Mouse (Mus musculus): ENCODE measurements around the gene Kat7. TPM values are rescaled to one million over a fixed set of nuclear protein-coding genes. Genes with fewer than 3 reads are reported as not detected.
A peak's percentile ranks its signal among the peaks of the same experiment; 100 is the strongest.

Kat7 gene
- polyA plus RNA-seq (2012; rRNA removed), result 55.5 and 64.8 TPM in 2 replicates

DNA sequence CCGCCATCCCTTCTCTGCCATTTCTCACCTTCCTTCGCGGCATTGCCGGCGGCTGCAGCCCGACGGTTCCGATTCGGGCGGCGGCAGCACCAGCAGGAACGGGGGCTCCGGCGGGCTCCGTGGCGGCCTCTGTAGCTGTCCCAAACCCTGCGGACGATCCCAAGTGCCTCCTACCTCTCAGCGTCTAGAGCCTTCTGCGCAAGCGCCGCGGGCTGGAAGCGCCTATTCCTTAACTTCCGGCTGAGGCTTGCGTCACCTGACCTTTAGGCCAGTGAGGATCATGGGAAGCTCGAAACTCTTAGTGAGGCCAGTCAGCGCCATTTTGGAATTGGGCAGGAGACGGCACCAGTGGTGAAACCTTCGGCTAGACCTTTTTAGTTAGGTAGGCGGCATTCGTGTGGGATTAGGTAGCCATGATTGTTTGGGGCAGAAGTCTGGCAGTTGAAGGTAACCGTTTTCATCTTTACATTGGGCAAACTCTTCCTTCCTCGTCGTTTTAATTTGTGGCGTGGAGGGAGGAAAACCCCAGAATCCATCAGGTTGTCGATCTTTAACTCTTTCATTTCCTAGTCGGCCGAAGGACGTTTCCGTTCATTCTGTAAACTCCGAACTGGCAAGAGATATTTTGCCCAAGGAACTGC, at the start of gene Kat7:
Kat7 (minus strand) TSS at position 240 of the 641 bp plus-strand sequence.
- TF ChIP-seq POLR2A (IDR thresholded peaks at IDR 0.05; ENCODE audit: control insufficient read depth, extremely low read depth, insufficient read depth, low read length, poor library complexity) (peak; percentile 46; the same call in 1 of the 2 replicates), CTCF (IDR thresholded peaks at IDR 0.05; ENCODE audit: borderline replicate concordance, control insufficient read depth, extremely low read depth, insufficient read depth, low read length, poor library complexity) (no peak)
- no peaks in the 10 kb centered on the region for H3K27me3 ChIP-seq (ENCODE audit: control insufficient read depth, insufficient read depth, low read length)
- peaks cover 10% of the 10 kb centered on the region; the same call in 1 of the 2 replicates for H3K36me3 ChIP-seq (ENCODE audit: control insufficient read depth, insufficient read depth, low read length)
- peak; percentile 96 for DNase-seq
- peak within 1 kb of the TSS; percentile 90 for H3K27ac ChIP-seq (ENCODE audit: control insufficient read depth, insufficient read depth, low read length)
- H3K4me1 ChIP-seq (replicated peaks; ENCODE audit: control insufficient read depth, insufficient read depth, low read length), result peaks cover 7% of the 10 kb centered on the region
- H3K4me3 ChIP-seq (ENCODE audit: control insufficient read depth, insufficient read depth, low read length), result peak within 1 kb of the TSS; percentile 88
- WGBS, result under 1% methylated on average over 42 of the region's 42 CpGs

DNA sequence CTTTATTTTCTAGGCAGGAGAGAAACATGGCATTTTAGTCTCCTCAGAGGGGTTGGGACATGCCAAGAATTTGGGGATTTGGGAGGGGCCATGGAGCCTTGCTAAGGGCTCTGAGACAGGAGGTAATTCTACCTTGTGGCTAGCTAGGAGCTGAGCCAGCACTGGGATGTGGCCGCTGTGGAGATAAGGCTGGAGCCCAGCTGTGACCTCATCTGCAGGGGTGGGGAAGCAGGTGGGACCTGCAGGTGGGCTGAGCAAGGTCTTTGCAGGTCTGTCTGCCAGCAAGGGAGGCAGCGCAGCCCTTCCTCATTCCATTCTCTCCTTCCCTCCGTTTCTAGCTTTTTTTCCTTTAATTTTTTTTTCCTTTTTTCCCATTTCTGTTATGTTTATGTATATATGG, 48.2 kb upstream of the Kat7 start:
- Histone ChIP-seq H3K36me3 (ENCODE audit: control insufficient read depth, insufficient read depth, low read length) (no peaks in the 10 kb centered on the region), H3K4me3 (ENCODE audit: control insufficient read depth, insufficient read depth, low read length) (no peak overlapping the region), H3K27ac (ENCODE audit: control insufficient read depth, insufficient read depth, low read length) (peak overlapping the region; percentile 95), H3K27me3 (ENCODE audit: control insufficient read depth, insufficient read depth, low read length) (no peaks in the 10 kb centered on the region), H3K4me1 (replicated peaks; ENCODE audit: control insufficient read depth, insufficient read depth, low read length) (peaks cover 45% of the 10 kb centered on the region)
- DNase-seq, result peak; percentile 61
- WGBS, result 24% methylated on average over 3 of the region's 3 CpGs
- TF ChIP-seq POLR2A (IDR thresholded peaks at IDR 0.05; ENCODE audit: control insufficient read depth, extremely low read depth, insufficient read depth, low read length, poor library complexity) (no peak), CTCF (IDR thresholded peaks at IDR 0.05; ENCODE audit: borderline replicate concordance, control insufficient read depth, extremely low read depth, insufficient read depth, low read length, poor library complexity) (no peak)

DNA sequence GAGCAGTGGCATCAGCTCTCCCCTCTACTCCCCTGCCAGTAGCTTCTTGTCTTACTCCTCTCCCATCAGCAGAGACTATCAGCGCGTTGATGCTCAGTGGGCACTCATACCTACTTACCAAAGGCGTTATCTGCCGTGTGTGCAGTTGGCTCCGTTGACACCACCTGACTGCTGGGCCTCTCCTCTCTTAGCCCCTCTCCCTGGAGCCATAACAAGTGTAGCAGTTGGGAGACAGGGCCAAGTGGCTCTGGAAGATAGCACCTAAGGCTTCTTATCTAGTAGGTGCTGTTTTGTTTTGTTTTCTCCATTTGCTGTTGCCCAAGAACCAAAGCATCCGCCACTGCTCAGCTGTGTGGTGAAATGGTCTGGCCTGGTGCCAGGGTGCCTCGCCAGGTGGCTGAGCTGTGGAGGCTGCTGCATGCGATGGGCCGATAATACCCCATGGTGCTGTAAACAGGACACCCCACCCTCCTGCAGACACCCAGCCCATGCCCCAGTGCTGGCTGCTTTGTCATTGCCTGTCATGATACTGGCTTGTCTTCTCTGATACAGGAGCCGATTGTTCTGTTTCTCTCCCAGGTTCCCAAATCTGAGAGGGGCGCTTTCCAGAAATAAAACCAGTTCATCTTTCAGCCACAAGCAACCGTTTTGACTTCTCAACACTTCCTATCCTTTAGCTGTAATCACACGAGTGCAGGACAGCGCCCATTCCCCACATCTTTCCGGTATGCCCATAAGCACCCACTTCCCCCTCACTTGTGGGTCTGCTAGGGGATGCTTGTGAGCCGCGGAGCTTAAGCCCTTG, 46.6 kb upstream of the Kat7 start:
- no peaks in the 10 kb centered on the region for H3K27me3 ChIP-seq (ENCODE audit: control insufficient read depth, insufficient read depth, low read length)
- H3K4me1 ChIP-seq (replicated peaks; ENCODE audit: control insufficient read depth, insufficient read depth, low read length), result peaks cover 55% of the 10 kb centered on the region
- WGBS, result 7% methylated on average over 17 of the region's 17 CpGs
- H3K36me3 ChIP-seq (ENCODE audit: control insufficient read depth, insufficient read depth, low read length), result no peaks in the 10 kb centered on the region; the same call in 1 of the 2 replicates
- peak overlapping the region; percentile 51 for H3K4me3 ChIP-seq (ENCODE audit: control insufficient read depth, insufficient read depth, low read length)
- peak; percentile 90 for DNase-seq
- TF ChIP-seq CTCF (IDR thresholded peaks at IDR 0.05; ENCODE audit: borderline replicate concordance, control insufficient read depth, extremely low read depth, insufficient read depth, low read length, poor library complexity) (no peak), POLR2A (IDR thresholded peaks at IDR 0.05; ENCODE audit: control insufficient read depth, extremely low read depth, insufficient read depth, low read length, poor library complexity) (no peak)
- H3K27ac ChIP-seq (ENCODE audit: control insufficient read depth, insufficient read depth, low read length), result peak overlapping the region; percentile 95

DNA sequence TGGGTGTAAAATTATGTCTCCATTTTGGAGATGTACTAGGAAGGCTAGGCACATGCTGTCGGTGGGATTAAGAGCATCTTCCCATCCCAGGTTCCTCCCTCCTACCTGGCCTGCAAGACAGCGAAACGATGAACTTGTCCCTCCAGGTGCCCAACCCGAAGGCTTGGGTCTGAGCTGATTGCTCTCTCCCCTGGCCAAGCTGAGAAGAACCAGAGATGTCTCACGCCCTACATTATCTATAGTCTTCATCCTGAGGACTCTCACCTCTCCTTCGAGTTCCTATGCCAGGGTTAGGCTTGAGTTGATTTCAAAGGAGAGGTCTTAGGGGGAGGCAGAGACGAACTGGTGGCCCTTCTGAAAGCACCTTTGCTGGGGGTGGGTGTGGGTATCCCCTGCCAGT, 46.0 kb upstream of the Kat7 start:
- WGBS, result 54% methylated on average over 7 of the region's 7 CpGs
- Histone ChIP-seq H3K4me3 (ENCODE audit: control insufficient read depth, insufficient read depth, low read length) (peak overlapping the region; percentile 51), H3K36me3 (ENCODE audit: control insufficient read depth, insufficient read depth, low read length) (no peaks in the 10 kb centered on the region; the same call in 1 of the 2 replicates), H3K27me3 (ENCODE audit: control insufficient read depth, insufficient read depth, low read length) (no peaks in the 10 kb centered on the region), H3K27ac (ENCODE audit: control insufficient read depth, insufficient read depth, low read length) (peak overlapping the region; percentile 95), H3K4me1 (replicated peaks; ENCODE audit: control insufficient read depth, insufficient read depth, low read length) (peaks cover 59% of the 10 kb centered on the region)
- TF ChIP-seq CTCF (IDR thresholded peaks at IDR 0.05; ENCODE audit: borderline replicate concordance, control insufficient read depth, extremely low read depth, insufficient read depth, low read length, poor library complexity), result no peak
- TF ChIP-seq POLR2A (IDR thresholded peaks at IDR 0.05; ENCODE audit: control insufficient read depth, extremely low read depth, insufficient read depth, low read length, poor library complexity), result no peak
- DNase-seq, result no peak

DNA sequence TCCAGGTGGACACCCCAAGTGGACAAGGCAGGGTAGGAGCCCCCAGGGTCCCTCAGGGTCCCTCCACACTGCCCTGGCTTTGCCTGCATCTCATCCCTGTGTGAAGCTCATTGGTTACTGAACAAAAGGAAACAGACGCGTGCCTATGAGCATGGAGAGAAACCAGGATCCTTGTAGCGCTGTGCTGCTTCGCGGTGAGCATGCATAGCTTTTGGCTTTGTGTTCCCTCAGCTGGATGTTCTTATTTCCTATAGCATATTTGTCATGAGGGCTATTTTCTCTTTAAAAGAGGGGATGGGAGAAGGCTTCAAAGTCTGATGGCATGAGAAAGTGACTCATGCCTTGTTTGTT, 45.6 kb upstream of the Kat7 start:
- 19% methylated on average over 5 of the region's 5 CpGs for WGBS
- Histone ChIP-seq H3K27ac (ENCODE audit: control insufficient read depth, insufficient read depth, low read length) (peak overlapping the region; percentile 95), H3K4me3 (ENCODE audit: control insufficient read depth, insufficient read depth, low read length) (peak overlapping the region; percentile 51), H3K27me3 (ENCODE audit: control insufficient read depth, insufficient read depth, low read length) (no peaks in the 10 kb centered on the region), H3K4me1 (replicated peaks; ENCODE audit: control insufficient read depth, insufficient read depth, low read length) (peaks cover 63% of the 10 kb centered on the region), H3K36me3 (ENCODE audit: control insufficient read depth, insufficient read depth, low read length) (no peaks in the 10 kb centered on the region; the same call in 1 of the 2 replicates)
- peak; percentile 45 for DNase-seq
- TF ChIP-seq POLR2A (IDR thresholded peaks at IDR 0.05; ENCODE audit: control insufficient read depth, extremely low read depth, insufficient read depth, low read length, poor library complexity) (peak; percentile 24; the same call in 1 of the 2 replicates), CTCF (IDR thresholded peaks at IDR 0.05; ENCODE audit: borderline replicate concordance, control insufficient read depth, extremely low read depth, insufficient read depth, low read length, poor library complexity) (no peak)

DNA sequence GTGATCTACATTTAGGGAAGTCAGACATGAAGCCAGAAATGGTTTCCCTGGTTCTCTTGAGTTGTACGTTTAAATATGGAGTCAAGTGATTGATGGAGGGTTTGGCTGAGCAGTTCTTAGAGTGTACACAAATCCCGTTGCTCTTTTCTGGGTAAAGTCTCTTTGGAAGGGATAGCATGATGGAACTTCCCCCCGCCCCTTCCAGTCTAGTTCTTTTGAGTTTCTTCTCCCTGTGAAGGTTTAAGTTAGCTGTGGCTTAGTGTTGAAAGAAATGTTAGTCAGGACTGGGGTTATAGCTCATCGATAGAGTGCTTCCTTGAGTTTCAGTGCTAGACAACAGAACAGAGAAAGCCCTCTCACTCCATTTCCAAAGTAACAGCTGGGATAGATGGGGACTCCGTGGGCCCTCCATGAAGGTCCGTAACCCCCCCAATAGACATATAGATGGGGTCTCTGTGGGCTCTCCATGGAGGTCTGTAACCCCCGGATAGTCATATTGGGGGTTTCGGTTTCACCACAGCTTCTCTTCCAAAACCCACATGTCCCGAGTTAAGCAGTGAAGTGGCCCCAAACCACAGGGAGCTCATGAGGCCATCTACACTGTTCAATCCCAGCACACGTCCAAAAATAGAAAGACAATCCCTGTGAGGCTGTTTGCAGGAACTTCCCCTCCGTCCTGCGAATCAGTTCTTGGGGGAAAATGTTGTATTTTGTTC, 45.1 kb upstream of the Kat7 start:
- DNase-seq, result no peak
- 19% methylated on average over 12 of the region's 12 CpGs for WGBS
- Histone ChIP-seq H3K36me3 (ENCODE audit: control insufficient read depth, insufficient read depth, low read length) (no peaks in the 10 kb centered on the region; the same call in 1 of the 2 replicates), H3K27me3 (ENCODE audit: control insufficient read depth, insufficient read depth, low read length) (no peaks in the 10 kb centered on the region), H3K27ac (ENCODE audit: control insufficient read depth, insufficient read depth, low read length) (peak overlapping the region; percentile 95), H3K4me3 (ENCODE audit: control insufficient read depth, insufficient read depth, low read length) (peak overlapping the region; percentile 51), H3K4me1 (replicated peaks; ENCODE audit: control insufficient read depth, insufficient read depth, low read length) (peaks cover 68% of the 10 kb centered on the region)
- TF ChIP-seq CTCF (IDR thresholded peaks at IDR 0.05; ENCODE audit: borderline replicate concordance, control insufficient read depth, extremely low read depth, insufficient read depth, low read length, poor library complexity), result no peak
- TF ChIP-seq POLR2A (IDR thresholded peaks at IDR 0.05; ENCODE audit: control insufficient read depth, extremely low read depth, insufficient read depth, low read length, poor library complexity), result no peak

Data from thymus, adult 2 months (tissue).